Mouse (Mus musculus): ENCODE measurements at regions not wholly inside any gene's neighbourhood (a gene's known extent, or its start where the extent isn't known, plus 50 kb on each side); places are given as distances from the start of the nearest gene placed in this dataset.

- TF ChIP-seq MEF2A (IDR thresholded peaks at IDR 0.05; ENCODE audit: extremely low read depth, insufficient replicate concordance, low read depth, low read length, poor library complexity, severe bottlenecking) = no peak
- no peak for TF ChIP-seq TAL1 (IDR thresholded peaks at IDR 0.05; ENCODE audit: low read length)
- no peak for TF ChIP-seq MYC (IDR thresholded peaks at IDR 0.05; ENCODE audit: low read depth, low read length)
- TF ChIP-seq SIN3A (IDR thresholded peaks at IDR 0.05; ENCODE audit: low read length) = no peak
These were observed 77.9 kb upstream of the Lrpap1 start for GRCm38 (mm10) chr5:35183418-35183817.

Measured in MEL (cell line).